Mouse (Mus musculus) lung, adult 10 weeks (tissue): ENCODE data around the gene Pou4f2. TPM values are rescaled to one million over a fixed set of nuclear protein-coding genes. Genes with fewer than 3 reads are reported as not detected.

Experiments used
- polyA plus RNA-seq: library from polyadenylated mRNA; stranded (reverse); fragments of 350-450 nt; fragmentation: Illumina TruSeq; extraction: RNeasy Lipid Tissue Mini Kit (QIAGEN cat#74804); gene quantifications from one replicate; pipeline ENCODE4 v1.2.3, GENCODE M21; 2014; ENCODE audit warnings: low read depth, low replicate concordance; ENCODE audit not compliant: insufficient read depth

Pou4f2 gene
- not detected for polyA plus RNA-seq

GRCm38 (mm10) chr8:78436071-78436651 lies at the start of gene Pou4f2:
TSS of gene Pou4f2 (minus strand) at chr8:78436645.

Other genes starting within 250 kb of the Pou4f2 start
- gene Ttc29, start 223.3 kb downstream of the Pou4f2 start, polyA plus RNA-seq: 7.0 TPM
- 37.1 TPM for gene Rbmxl1, start 72.3 kb upstream of the Pou4f2 start, polyA plus RNA-seq
- gene Slc10a7, start 72.7 kb upstream of the Pou4f2 start, polyA plus RNA-seq: 8.1 TPM